Mouse (Mus musculus): ENCODE measurements around the gene Egln3. TPM values are rescaled to one million over a fixed set of nuclear protein-coding genes. Genes with fewer than 3 reads are reported as not detected.

Egln3 gene
- polyA plus RNA-seq, 1 experiment from 2014 or later: 4.2 TPM

GRCm38 (mm10) chr12:54187812-54188600, 15.7 kb downstream of the Egln3 start:
- ATAC-seq (ENCODE audit: insufficient number of reproducible peaks, insufficient read depth, low FRiP score, low TSS enrichment): no peak
- whole genome bisulfite sequencing: 60% methylated on average over 17 of the region's 17 CpGs
- Histone ChIP-seq H3K9me3 (0 out of 2 replicates have a peak, but pooled peaks cover 3% of the 10 kb centered on the region), H3K4me1 (peaks cover 36% of the 10 kb centered on the region), H3K4me3 (no peak overlapping the region), H3K36me3 (no peaks in the 10 kb centered on the region), H3K27me3 (no peaks in the 10 kb centered on the region), H3K27ac (0 out of 2 replicates have a peak overlapping the region, but pooled peaks have one; percentile 30), H3K4me2 (replicated peaks) (no peak overlapping the region), H3K9ac (no peak overlapping the region)

GRCm38 (mm10) chr12:54186926-54187623, 16.6 kb downstream of the Egln3 start:
- no peak overlapping the region for H3K9ac ChIP-seq
- peaks cover 26% of the 10 kb centered on the region for H3K4me1 ChIP-seq
- no peak for ATAC-seq (ENCODE audit: insufficient number of reproducible peaks, insufficient read depth, low FRiP score, low TSS enrichment)
- H3K27me3 ChIP-seq: no peaks in the 10 kb centered on the region
- no peak overlapping the region for H3K4me3 ChIP-seq
- H3K27ac ChIP-seq: peak overlapping the region; percentile 30; the same call in 1 of the 2 replicates
- 0 out of 2 replicates have a peak, but pooled peaks cover 3% of the 10 kb centered on the region for H3K9me3 ChIP-seq
- no peaks in the 10 kb centered on the region for H3K36me3 ChIP-seq
- WGBS: 44% methylated on average over 14 of the region's 14 CpGs
- H3K4me2 ChIP-seq (replicated peaks): no peak overlapping the region

GRCm38 (mm10) chr12:54184264-54184663, 19.4 kb downstream of the Egln3 start:
- Histone ChIP-seq H3K27me3 (no peaks in the 10 kb centered on the region), H3K36me3 (no peaks in the 10 kb centered on the region), H3K4me2 (replicated peaks) (no peak overlapping the region), H3K4me1 (peaks cover 13% of the 10 kb centered on the region), H3K27ac (no peak overlapping the region), H3K9ac (no peak overlapping the region), H3K4me3 (no peak overlapping the region), H3K9me3 (no peaks in the 10 kb centered on the region)
- ATAC-seq (ENCODE audit: insufficient number of reproducible peaks, insufficient read depth, low FRiP score, low TSS enrichment): no peak
- WGBS: 82% methylated on average over 7 of the region's 7 CpGs

- Histone ChIP-seq H3K4me1 (no peaks in the 10 kb centered on the region), H3K27me3 (no peaks in the 10 kb centered on the region), H3K4me2 (replicated peaks) (no peak overlapping the region), H3K4me3 (no peak overlapping the region), H3K9ac (no peak overlapping the region), H3K36me3 (no peaks in the 10 kb centered on the region), H3K9me3 (no peaks in the 10 kb centered on the region), H3K27ac (no peak overlapping the region)
- 61% methylated on average over 3 of the region's 3 CpGs for WGBS
- ATAC-seq (ENCODE audit: insufficient number of reproducible peaks, insufficient read depth, low FRiP score, low TSS enrichment): no peak
Observed at GRCm38 (mm10) chr12:54178323-54178722, 25.3 kb downstream of the Egln3 start.

GRCm38 (mm10) chr12:54168786-54169185, 34.9 kb downstream of the Egln3 start:
- Histone ChIP-seq H3K36me3 (no peaks in the 10 kb centered on the region), H3K27me3 (0 out of 2 replicates have a peak, but pooled peaks cover 10% of the 10 kb centered on the region), H3K9ac (no peak overlapping the region), H3K4me3 (no peak overlapping the region), H3K4me1 (no peaks in the 10 kb centered on the region), H3K27ac (no peak overlapping the region), H3K4me2 (replicated peaks) (no peak overlapping the region), H3K9me3 (no peaks in the 10 kb centered on the region; the same call in 1 of the 2 replicates)
- WGBS: 80% methylated on average over 4 of the region's 4 CpGs
- ATAC-seq (ENCODE audit: insufficient number of reproducible peaks, insufficient read depth, low FRiP score, low TSS enrichment): no peak

GRCm38 (mm10) chr12:54167737-54168136, 35.9 kb downstream of the Egln3 start:
- ATAC-seq (ENCODE audit: insufficient number of reproducible peaks, insufficient read depth, low FRiP score, low TSS enrichment): no peak
- Histone ChIP-seq H3K4me3 (no peak overlapping the region), H3K9me3 (no peaks in the 10 kb centered on the region; the same call in 1 of the 2 replicates), H3K36me3 (no peaks in the 10 kb centered on the region), H3K27ac (no peak overlapping the region), H3K9ac (no peak overlapping the region), H3K27me3 (peaks cover 15% of the 10 kb centered on the region; the same call in 1 of the 2 replicates), H3K4me1 (no peaks in the 10 kb centered on the region), H3K4me2 (replicated peaks) (no peak overlapping the region)
- 90% methylated on average over 6 of the region's 6 CpGs for WGBS

GRCm38 (mm10) chr12:54164724-54165050, 39.0 kb downstream of the Egln3 start:
- H3K36me3 ChIP-seq: no peaks in the 10 kb centered on the region
- no peak overlapping the region for H3K4me2 ChIP-seq (replicated peaks)
- H3K27me3 ChIP-seq: peaks cover 20% of the 10 kb centered on the region; the same call in 1 of the 2 replicates
- H3K9me3 ChIP-seq: no peaks in the 10 kb centered on the region; the same call in 1 of the 2 replicates
- H3K4me3 ChIP-seq: no peak overlapping the region
- 34% methylated on average over 6 of the region's 6 CpGs for WGBS
- peaks cover 6% of the 10 kb centered on the region for H3K4me1 ChIP-seq
- no peak overlapping the region for H3K27ac ChIP-seq
- ATAC-seq (ENCODE audit: insufficient number of reproducible peaks, insufficient read depth, low FRiP score, low TSS enrichment): no peak
- H3K9ac ChIP-seq: no peak overlapping the region

GRCm38 (mm10) chr12:54164040-54164723, 39.5 kb downstream of the Egln3 start:
- H3K9ac ChIP-seq: no peak overlapping the region
- no peak overlapping the region for H3K4me3 ChIP-seq
- H3K9me3 ChIP-seq: no peaks in the 10 kb centered on the region; the same call in 1 of the 2 replicates
- H3K4me2 ChIP-seq (replicated peaks): no peak overlapping the region
- WGBS: 16% methylated on average over 9 of the region's 9 CpGs
- peaks cover 6% of the 10 kb centered on the region for H3K4me1 ChIP-seq
- peaks cover 20% of the 10 kb centered on the region; the same call in 1 of the 2 replicates for H3K27me3 ChIP-seq
- no peaks in the 10 kb centered on the region for H3K36me3 ChIP-seq
- no peak overlapping the region for H3K27ac ChIP-seq
- no peak for ATAC-seq (ENCODE audit: insufficient number of reproducible peaks, insufficient read depth, low FRiP score, low TSS enrichment)

- H3K4me1 ChIP-seq: peaks cover 6% of the 10 kb centered on the region
- ATAC-seq (ENCODE audit: insufficient number of reproducible peaks, insufficient read depth, low FRiP score, low TSS enrichment): no peak
- H3K36me3 ChIP-seq: no peaks in the 10 kb centered on the region
- peak overlapping the region; percentile 23; the same call in 1 of the 2 replicates for H3K27ac ChIP-seq
- H3K4me2 ChIP-seq (replicated peaks): peak overlapping the region; percentile 49
- peaks cover 20% of the 10 kb centered on the region; the same call in 1 of the 2 replicates for H3K27me3 ChIP-seq
- H3K9ac ChIP-seq: no peak overlapping the region
- 16% methylated on average over 4 of the region's 4 CpGs for WGBS
- H3K9me3 ChIP-seq: no peaks in the 10 kb centered on the region; the same call in 1 of the 2 replicates
- peak overlapping the region; percentile 26; the same call in 1 of the 2 replicates for H3K4me3 ChIP-seq
Observed at GRCm38 (mm10) chr12:54163166-54163565, 40.5 kb downstream of the Egln3 start.

GRCm38 (mm10) chr12:54162637-54163131, 41.0 kb downstream of the Egln3 start:
- H3K4me3 ChIP-seq: peak overlapping the region; percentile 26
- peaks cover 6% of the 10 kb centered on the region for H3K4me1 ChIP-seq
- 0% methylated on average over 16 of the region's 16 CpGs for WGBS
- H3K9ac ChIP-seq: no peak overlapping the region
- H3K27ac ChIP-seq: no peak overlapping the region
- H3K36me3 ChIP-seq: no peaks in the 10 kb centered on the region
- H3K27me3 ChIP-seq: peaks cover 20% of the 10 kb centered on the region; the same call in 1 of the 2 replicates
- H3K9me3 ChIP-seq: no peaks in the 10 kb centered on the region; the same call in 1 of the 2 replicates
- ATAC-seq (ENCODE audit: insufficient number of reproducible peaks, insufficient read depth, low FRiP score, low TSS enrichment): peak; percentile 47; the same call in 1 of the 2 replicates
- H3K4me2 ChIP-seq (replicated peaks): peak overlapping the region; percentile 49
